In genomic region chr13:43587844-43588840, GRCm38 (mm10) we compare ENCODE assay signal across 15 mouse cellular contexts. TPM values are rescaled to one million over a fixed set of nuclear protein-coding genes. Genes with fewer than 3 reads are reported as not detected.
DNase-seq lines count a peak whose midpoint lies in the region; ATAC-seq and TF ChIP-seq lines count a peak whose summit lies in the region.
"Had no signal": no experiment of that assay in that cellular context is flagged by ENCODE, and none has a peak within 500 bp of the region (broad histone marks: within the 10 kb centered on the region; RNA-seq: fewer than 3 reads in every experiment).

No protein-coding gene starts in this region.

- no peaks in the 10 kb centered on the region; the same call in 1 of the 2 replicates for H3K36me3 ChIP-seq in heart, adult 2 months (ENCODE audit: control insufficient read depth, insufficient read depth, low read length)
- H3K36me3 ChIP-seq in intestine, embryonic 16.5 days (ENCODE audit: control insufficient read depth, insufficient read depth, low read length) = no peaks in the 10 kb centered on the region
- H3K36me3 ChIP-seq: neural tube, embryonic 13.5 days had no signal

- H3K4me1 ChIP-seq in heart, adult 2 months (ENCODE audit: control insufficient read depth, insufficient read depth, low read length) = peaks cover 2% of the 10 kb centered on the region
- H3K4me1 ChIP-seq in intestine, embryonic 16.5 days (ENCODE audit: control insufficient read depth, insufficient read depth, low read length) = no peaks in the 10 kb centered on the region

- H3K27me3 ChIP-seq in heart, adult 2 months (ENCODE audit: control insufficient read depth, insufficient read depth, low read length) = no peaks in the 10 kb centered on the region
- H3K27me3 ChIP-seq in intestine, embryonic 16.5 days (replicated peaks; ENCODE audit: control insufficient read depth, insufficient read depth, low read length) = no peaks in the 10 kb centered on the region
- H3K27me3 ChIP-seq: neural tube, embryonic 13.5 days had no signal

- no peak overlapping the region for H3K4me3 ChIP-seq in heart, adult 2 months
- no peak overlapping the region for H3K4me3 ChIP-seq in intestine, embryonic 16.5 days (ENCODE audit: low read length)
- H3K4me3 ChIP-seq: neural tube, embryonic 13.5 days had no signal

- 66% methylated on average over 14 of the region's 14 CpGs for WGBS in heart, adult 2 months
- 79% methylated on average over 14 of the region's 14 CpGs for WGBS in intestine, embryonic 16.5 days

- no peak for TF ChIP-seq POLR2A in heart, adult 2 months (IDR thresholded peaks at IDR 0.05; ENCODE audit: insufficient read depth, low read depth, low read length)

- no peak for ATAC-seq in intestine, embryonic 16.5 days
- no peak for ATAC-seq in erythroid progenitor cell, adult 5-6 weeks (replicated peaks; ENCODE audit: low FRiP score, poor library complexity, severe bottlenecking)

- intact Hi-C loops in heart, adult 2 months (cut with DNase I) = no loop called here

- H3K9me3 ChIP-seq in intestine, embryonic 16.5 days (ENCODE audit: control insufficient read depth, low read length) = no peaks in the 10 kb centered on the region
- H3K9me3 ChIP-seq: neural tube, embryonic 13.5 days had no signal

- 0 out of 2 replicates have a peak, but pooled peaks have one; percentile 30 for TF ChIP-seq EP300 in heart, adult 2 months (IDR thresholded peaks at IDR 0.05; ENCODE audit: insufficient read depth, low read depth, low read length)

- H3K9ac ChIP-seq in heart, adult 2 months (ENCODE audit: low read depth, low read length) = no peak overlapping the region
- H3K9ac ChIP-seq in intestine, embryonic 16.5 days (ENCODE audit: low read depth, low read length) = no peak overlapping the region
- H3K9ac ChIP-seq: neural tube, embryonic 13.5 days had no signal

- DNase-seq in adrenal gland, postnatal 10 days = peak; percentile 26
- no peak for DNase-seq in adrenal gland, adult 8-10 months
- DNase-seq in heart, adult 2 months = peak in 1 of 2 experiments; percentile 25
- no peak for DNase-seq in heart, adult 9 months (ENCODE audit: low spot score in 2 of 2)
- peak; percentile 65 for DNase-seq in 3T3-L1 (ENCODE audit: low read depth, low spot score)
- peak; percentile 44 to 46 for DNase-seq in cerebellum, postnatal 36 days
- DNase-seq: kidney, postnatal 36 days; lung, postnatal 10 days; midbrain, embryonic 14.5 days; right cerebral cortex, postnatal 14 days had no signal

- H3K27ac ChIP-seq in heart, adult 2 months = peak overlapping the region; percentile 13; the same call in 1 of the 2 replicates
- H3K27ac ChIP-seq in intestine, embryonic 16.5 days (ENCODE audit: low read length) = no peak overlapping the region
- H3K27ac ChIP-seq: neural tube, embryonic 13.5 days; stomach, postnatal 0 days had no signal

- H3K4me2 ChIP-seq in intestine, embryonic 16.5 days (ENCODE audit: low read depth, low read length) = no peak overlapping the region
- H3K4me2 ChIP-seq: neural tube, embryonic 13.5 days had no signal

- no peak for TF ChIP-seq CTCF in heart, adult 2 months (IDR thresholded peaks at IDR 0.05)

- no peaks in the 10 kb centered on the region for H3K79me2 ChIP-seq in heart, adult 2 months (replicated peaks; ENCODE audit: control insufficient read depth, insufficient read depth, low read length)

RNA-seq across cellular contexts. Expression of gene Rnf182, which starts 27.4 kb away (rescaled TPM):
- 1 to 10 TPM; 1.7 to 2.5 TPM for total RNA-seq in adrenal gland, postnatal 10 days (2021)
- 1 to 10 TPM in 2 of 4 experiments, under 1 TPM in 2; 0.23 to 1.3 (median 0.79) TPM for total RNA-seq in adrenal gland, adult 8-10 months (2022)
- under 1 TPM; 0.05 to 0.07 TPM for total RNA-seq in heart, adult 2 months (2021)
- 0.12 and 0.16 TPM in 2 replicates for polyA plus RNA-seq in heart, adult 2 months (2012; rRNA removed)
- 0.61 and 1.1 TPM in 2 replicates for polyA plus RNA-seq in intestine, embryonic 16.5 days (2015; fragmentation: Nextera tagmentation; extraction: Ambion mirVana)
- total RNA-seq in erythroid progenitor cell, adult 5-6 weeks (2015; ENCODE audit: low replicate concordance) = not detected in 2 replicates
- not detected in 2 replicates for total RNA-seq in erythroid progenitor cell, adult 5-6 weeks (2017; ENCODE audit: low replicate concordance)
- total RNA-seq: granulocyte monocyte progenitor cell, adult 5-6 weeks had no signal

RNA-seq across cellular contexts. Expression of gene Mcur1, which starts 28.2 kb away (rescaled TPM):
- total RNA-seq in adrenal gland, postnatal 10 days (2021) = 10 to 100 TPM; 66.3 to 83.1 TPM
- 10 to 100 TPM; 28.4 to 44.0 (median 34.8) TPM for total RNA-seq in adrenal gland, adult 8-10 months (2022)
- 10 to 100 TPM; 43.9 to 49.8 TPM for total RNA-seq in heart, adult 2 months (2021)
- 26.4 and 41.6 TPM in 2 replicates for polyA plus RNA-seq in heart, adult 2 months (2012; rRNA removed)
- 8.6 and 9.1 TPM in 2 replicates for polyA plus RNA-seq in intestine, embryonic 16.5 days (2015; fragmentation: Nextera tagmentation; extraction: Ambion mirVana)
- 8.6 and 11.3 TPM in 2 replicates for total RNA-seq in erythroid progenitor cell, adult 5-6 weeks (2015; ENCODE audit: low replicate concordance)
- 4.7 and 16.6 TPM in 2 replicates for total RNA-seq in erythroid progenitor cell, adult 5-6 weeks (2017; ENCODE audit: low replicate concordance)

Comparison
In these comparisons a context has a peak if more than half of its experiments do, and no peak if none do; other contexts are left out.
1. DNase-seq: peak in adrenal gland, postnatal 10 days (single experiment), 3T3-L1 (single experiment) and cerebellum, postnatal 36 days (2 of 2); none in adrenal gland, adult 8-10 months (single experiment) and heart, adult 9 months (0 of 2).